Mouse (Mus musculus) spleen, adult 2 months (tissue): ENCODE data around the gene Spice1.

Source experiments
- CTCF ChIP-seq: fragments of 200-500 bp; IDR thresholded peaks from 2 replicates; pipeline ENCODE4 v1.5.1; 2011; ENCODE audit warnings: mild to moderate bottlenecking, inconsistent platforms; ENCODE audit not compliant: insufficient read depth, insufficient read length, insufficient replicate concordance; ENCODE audit errors: extremely low read depth
- POLR2A ChIP-seq: fragments of 200-500 bp; IDR thresholded peaks from 2 replicates; pipeline ENCODE4 v1.6.1; 2011; ENCODE audit warnings: low read depth, low read length, inconsistent platforms

DNA sequence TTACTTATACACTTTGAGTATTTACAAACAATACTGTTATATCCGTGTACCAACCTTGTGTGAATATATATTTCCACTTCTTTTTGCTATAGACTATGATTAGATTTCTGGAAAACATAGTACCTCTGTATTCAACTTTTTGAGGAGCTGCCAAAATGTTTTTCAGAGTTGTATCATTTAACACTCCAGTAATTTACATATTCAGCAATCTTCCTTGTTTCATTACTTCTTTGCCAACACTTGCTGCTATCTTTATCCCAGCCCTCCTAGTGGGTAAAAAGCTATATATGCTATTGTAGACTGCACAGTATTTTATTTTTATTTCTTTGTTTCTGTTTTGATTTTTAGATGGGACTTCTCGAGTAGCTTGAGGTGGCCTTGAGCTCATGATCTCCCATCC, 43.1 kb upstream of the Spice1 start:
- TF ChIP-seq CTCF (no peak), POLR2A (no peak)
